Comparison of ENCODE assay signal across 8 mouse cellular contexts in the genomic region with DNA sequence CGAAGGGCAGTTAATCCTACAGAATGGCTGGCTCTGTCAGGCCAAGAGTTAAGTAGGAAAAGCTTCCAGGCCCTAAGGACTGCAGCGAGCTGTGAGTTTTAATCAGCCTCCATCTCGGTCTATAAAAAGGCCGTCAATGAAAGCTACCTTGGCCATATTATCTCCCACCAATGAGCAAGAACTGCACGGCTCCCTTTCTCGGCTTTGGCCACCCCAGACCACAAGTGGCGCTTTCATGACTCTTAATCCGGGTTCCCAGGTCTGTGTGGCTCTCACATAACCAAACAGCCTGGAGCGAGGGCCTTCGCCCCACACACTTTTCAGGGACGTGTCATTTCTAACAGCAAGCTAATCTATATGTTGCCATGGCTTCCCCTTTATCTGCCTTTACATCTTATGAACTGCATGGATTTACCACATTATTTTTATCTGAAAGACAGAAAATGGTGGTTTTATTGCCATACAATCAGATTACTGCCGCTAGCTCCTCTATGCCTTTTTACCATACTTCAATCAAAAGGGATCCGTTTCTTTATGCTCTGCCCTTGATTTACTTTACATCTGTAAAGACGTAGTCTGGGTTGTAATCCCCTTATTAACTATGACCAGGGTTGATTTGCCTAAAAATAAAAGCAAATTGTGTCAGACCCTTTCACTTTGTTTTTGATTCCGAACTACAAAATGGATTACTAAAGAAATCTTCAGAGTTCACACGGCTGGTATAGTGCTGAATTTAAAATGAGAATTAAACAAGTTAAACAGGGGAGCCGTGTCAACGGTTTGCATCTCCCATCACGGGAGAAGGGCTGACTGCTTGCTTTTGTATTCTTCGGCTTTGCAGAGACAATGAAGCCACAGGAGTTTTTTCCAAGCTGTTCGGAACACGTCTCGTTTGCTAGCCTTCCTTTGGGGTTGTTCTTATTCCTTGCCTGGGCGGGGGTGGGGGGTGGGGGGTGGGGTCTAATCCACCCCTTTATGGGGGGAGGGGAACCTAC. TPM values are rescaled to one million over a fixed set of nuclear protein-coding genes. Genes with fewer than 3 reads are reported as not detected.
A peak's percentile ranks its signal among the peaks of the same experiment; 100 is the strongest.
DNase-seq lines count a peak whose midpoint lies in the region; ATAC-seq and TF ChIP-seq lines count a peak whose summit lies in the region.

No protein-coding gene starts in this region.

- H3K9me3 ChIP-seq in lung, embryonic 14.5 days (ENCODE audit: low read depth, low read length), result no peaks in the 10 kb centered on the region
- H3K9me3 ChIP-seq in embryonic facial prominence, embryonic 15.5 days (replicated peaks), result no peaks in the 10 kb centered on the region
- no peaks in the 10 kb centered on the region for H3K9me3 ChIP-seq in limb, embryonic 10.5 days (replicated peaks)
- H3K9me3 ChIP-seq in stomach, embryonic 14.5 days (ENCODE audit: control insufficient read depth, low read depth, low read length), result no peaks in the 10 kb centered on the region

- no peak for TF ChIP-seq CTCF in lung, embryonic 14.5 days (IDR thresholded peaks at IDR 0.05; ENCODE audit: low read depth)

- no peak overlapping the region; the same call in 1 of the 2 replicates for H3K9ac ChIP-seq in lung, embryonic 14.5 days
- H3K9ac ChIP-seq in embryonic facial prominence, embryonic 15.5 days, result no peak overlapping the region
- no peak overlapping the region for H3K9ac ChIP-seq in stomach, embryonic 14.5 days (replicated peaks; ENCODE audit: low read depth, low read length)

- WGBS in lung, embryonic 14.5 days, result 47% methylated on average over 24 of the region's 24 CpGs
- 33% methylated on average over 24 of the region's 24 CpGs for WGBS in embryonic facial prominence, embryonic 15.5 days
- WGBS in limb, embryonic 10.5 days, result 24% methylated on average over 24 of the region's 24 CpGs
- WGBS in stomach, embryonic 14.5 days, result 38% methylated on average over 24 of the region's 24 CpGs

- H3K4me1 ChIP-seq in lung, embryonic 14.5 days (ENCODE audit: insufficient read depth), result peaks cover 5% of the 10 kb centered on the region; the same call in 1 of the 2 replicates
- peaks cover 69% of the 10 kb centered on the region for H3K4me1 ChIP-seq in embryonic facial prominence, embryonic 15.5 days
- H3K4me1 ChIP-seq in limb, embryonic 10.5 days, result peaks cover 85% of the 10 kb centered on the region
- peaks cover 39% of the 10 kb centered on the region; the same call in 1 of the 2 replicates for H3K4me1 ChIP-seq in stomach, embryonic 14.5 days (ENCODE audit: control insufficient read depth, insufficient read depth, low read length)

- ATAC-seq in lung, embryonic 14.5 days (ENCODE audit: insufficient read depth), result no peak
- no peak for ATAC-seq in embryonic facial prominence, embryonic 15.5 days (ENCODE audit: insufficient number of reproducible peaks, low FRiP score, low TSS enrichment, low read depth)
- ATAC-seq in stomach, embryonic 14.5 days (ENCODE audit: insufficient number of reproducible peaks, insufficient read depth, low FRiP score, low read depth), result no peak

- H3K27me3 ChIP-seq in lung, embryonic 14.5 days (ENCODE audit: insufficient read depth, low read length), result no peaks in the 10 kb centered on the region
- H3K27me3 ChIP-seq in embryonic facial prominence, embryonic 15.5 days, result no peaks in the 10 kb centered on the region
- H3K27me3 ChIP-seq in limb, embryonic 10.5 days (ENCODE audit: low read depth, poor library complexity, severe bottlenecking), result no peaks in the 10 kb centered on the region
- no peaks in the 10 kb centered on the region for H3K27me3 ChIP-seq in stomach, embryonic 14.5 days (ENCODE audit: control insufficient read depth, insufficient read depth, low read length)

- H3K4me2 ChIP-seq in lung, embryonic 14.5 days, result peak overlapping the region; percentile 87
- peak overlapping the region; percentile 84 for H3K4me2 ChIP-seq in embryonic facial prominence, embryonic 15.5 days (replicated peaks)
- H3K4me2 ChIP-seq in stomach, embryonic 14.5 days (replicated peaks; ENCODE audit: low read depth, low read length), result peak overlapping the region; percentile 70

- H3K27ac ChIP-seq in lung, embryonic 14.5 days (ENCODE audit: low read depth), result no peak overlapping the region
- H3K27ac ChIP-seq in embryonic facial prominence, embryonic 15.5 days (replicated peaks), result no peak overlapping the region
- no peak overlapping the region for H3K27ac ChIP-seq in limb, embryonic 10.5 days
- no peak overlapping the region for H3K27ac ChIP-seq in stomach, embryonic 14.5 days (ENCODE audit: low read length)

- H3K36me3 ChIP-seq in lung, embryonic 14.5 days (ENCODE audit: insufficient read depth), result peaks cover 16% of the 10 kb centered on the region; the same call in 1 of the 2 replicates
- H3K36me3 ChIP-seq in embryonic facial prominence, embryonic 15.5 days, result no peaks in the 10 kb centered on the region
- H3K36me3 ChIP-seq in limb, embryonic 10.5 days, result peaks cover 4% of the 10 kb centered on the region
- no peaks in the 10 kb centered on the region; the same call in 1 of the 2 replicates for H3K36me3 ChIP-seq in stomach, embryonic 14.5 days (ENCODE audit: control insufficient read depth, insufficient read depth, low read length)

- H3K4me3 ChIP-seq in lung, embryonic 14.5 days (ENCODE audit: low read depth, low read length), result peak overlapping the region; percentile 87
- peak overlapping the region; percentile 89 for H3K4me3 ChIP-seq in embryonic facial prominence, embryonic 15.5 days (replicated peaks)
- peak overlapping the region; percentile 95 for H3K4me3 ChIP-seq in limb, embryonic 10.5 days
- H3K4me3 ChIP-seq in stomach, embryonic 14.5 days (ENCODE audit: low read depth, low read length), result peak overlapping the region; percentile 79

- no peak for DNase-seq in lung, embryonic 14.5 days
- no peak for DNase-seq in lung, postnatal 14 days
- no peak for DNase-seq in limb, embryonic 10.5 days (ENCODE audit: low spot score)
- DNase-seq in thymus, postnatal 4 days, result no peak
- no peak for DNase-seq in testis, postnatal 10 days (ENCODE audit: low spot score)
- no peak for DNase-seq in cerebellum, adult 18-20 months

RNA-seq across cellular contexts. Expression of a gene that starts 5.4 kb away (rescaled TPM):
- polyA plus RNA-seq in lung, embryonic 14.5 days (2014; fragmentation: Nextera tagmentation; extraction: Ambion mirVana), result 33.9 and 38.4 TPM in 2 replicates
- 27.1 and 30.6 TPM in 2 replicates for polyA plus RNA-seq in embryonic facial prominence, embryonic 15.5 days (2015; fragmentation: Nextera tagmentation; extraction: Ambion mirVana)
- 27.3 and 28.5 TPM in 2 replicates for polyA plus RNA-seq in limb, embryonic 10.5 days (2016; fragmentation: Nextera tagmentation; extraction: Ambion mirVana)
- 28.6 and 30.4 TPM in 2 replicates for polyA plus RNA-seq in stomach, embryonic 14.5 days (2014; fragmentation: Nextera tagmentation; extraction: Ambion mirVana)

RNA-seq across cellular contexts. Expression of a gene that starts 34.7 kb away (rescaled TPM):
- polyA plus RNA-seq in lung, embryonic 14.5 days (2014; fragmentation: Nextera tagmentation; extraction: Ambion mirVana), result 159 and 164 TPM in 2 replicates
- 140 and 144 TPM in 2 replicates for polyA plus RNA-seq in embryonic facial prominence, embryonic 15.5 days (2015; fragmentation: Nextera tagmentation; extraction: Ambion mirVana)
- polyA plus RNA-seq in limb, embryonic 10.5 days (2016; fragmentation: Nextera tagmentation; extraction: Ambion mirVana), result 164 and 175 TPM in 2 replicates
- 151 and 156 TPM in 2 replicates for polyA plus RNA-seq in stomach, embryonic 14.5 days (2014; fragmentation: Nextera tagmentation; extraction: Ambion mirVana)
